Mouse (Mus musculus): Measurements from ENCODE around the gene Pfn4. TPM values are rescaled to one million over a fixed set of nuclear protein-coding genes. Genes with fewer than 3 reads are reported as not detected.

Gene Pfn4
- 2.1 and 2.5 TPM in 2 replicates for polyA plus RNA-seq (2014; fragmentation: Nextera tagmentation; extraction: Ambion mirVana)

DNA sequence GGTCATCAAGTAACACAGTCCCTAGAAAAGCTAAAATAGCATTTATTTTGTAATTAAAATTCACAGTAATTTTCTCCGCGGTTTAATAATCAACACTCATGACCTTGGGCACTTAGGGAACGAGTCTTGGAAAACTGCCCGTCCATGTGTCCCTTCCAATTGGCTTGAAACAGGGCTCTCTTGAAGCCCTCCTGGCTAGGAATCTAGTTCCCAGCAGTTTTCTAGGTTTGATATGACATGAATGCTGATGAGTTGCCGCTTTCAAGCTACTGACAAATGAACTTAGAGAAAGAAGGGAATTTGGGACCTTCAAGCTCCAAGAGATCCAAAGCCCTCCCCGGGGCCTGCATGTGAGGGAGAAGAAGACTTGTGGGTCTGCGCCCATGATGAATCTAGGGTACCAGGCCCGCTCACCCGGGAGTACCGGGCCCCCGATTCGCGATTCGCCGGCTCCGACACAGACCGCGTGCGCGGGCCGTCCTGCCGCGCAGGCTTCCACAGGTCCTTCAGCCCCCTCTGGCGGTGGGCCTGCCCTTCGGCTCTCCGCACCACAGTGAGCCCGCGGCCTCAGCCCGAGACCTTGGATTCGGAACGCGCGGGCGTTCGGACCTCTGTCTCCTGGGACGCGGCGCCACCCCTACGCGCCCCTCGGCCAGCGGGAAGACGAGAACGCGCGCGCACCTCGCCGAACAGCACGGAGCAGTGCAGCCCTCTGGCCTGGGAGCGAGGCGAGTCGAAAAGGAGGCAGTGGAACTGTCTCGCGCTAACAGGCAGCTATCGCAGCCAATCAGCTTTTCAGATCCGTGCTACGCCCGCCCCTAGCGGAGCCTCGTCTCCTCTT lies at the start of gene Pfn4, which contains the start of gene Fam228b:
Pfn4 (plus strand) TSS at position 531 of the 841 bp plus-strand sequence.
Fam228b (minus strand) TSS at position 776 of the 841 bp plus-strand sequence.
- Histone ChIP-seq H3K4me3 (ENCODE audit: low read depth, low read length) (peak within 1 kb of the TSS; percentile 61), H3K4me1 (ENCODE audit: insufficient read depth) (no peaks in the 10 kb centered on the region), H3K9me3 (ENCODE audit: low read depth, low read length) (no peaks in the 10 kb centered on the region), H3K36me3 (ENCODE audit: insufficient read depth) (no peaks in the 10 kb centered on the region), H3K9ac (peak within 1 kb of the TSS; percentile 83), H3K4me2 (peak within 1 kb of the TSS; percentile 79), H3K27ac (ENCODE audit: low read depth) (peak within 1 kb of the TSS; percentile 84), H3K27me3 (ENCODE audit: insufficient read depth, low read length) (no peaks in the 10 kb centered on the region)
- WGBS = 3% methylated on average over 61 of the region's 61 CpGs
- peak; percentile 83 for TF ChIP-seq CTCF (IDR thresholded peaks at IDR 0.05; ENCODE audit: low read depth)
- DNase-seq (peak; percentile 98), ATAC-seq (ENCODE audit: insufficient read depth) (peak; percentile 100)

DNA sequence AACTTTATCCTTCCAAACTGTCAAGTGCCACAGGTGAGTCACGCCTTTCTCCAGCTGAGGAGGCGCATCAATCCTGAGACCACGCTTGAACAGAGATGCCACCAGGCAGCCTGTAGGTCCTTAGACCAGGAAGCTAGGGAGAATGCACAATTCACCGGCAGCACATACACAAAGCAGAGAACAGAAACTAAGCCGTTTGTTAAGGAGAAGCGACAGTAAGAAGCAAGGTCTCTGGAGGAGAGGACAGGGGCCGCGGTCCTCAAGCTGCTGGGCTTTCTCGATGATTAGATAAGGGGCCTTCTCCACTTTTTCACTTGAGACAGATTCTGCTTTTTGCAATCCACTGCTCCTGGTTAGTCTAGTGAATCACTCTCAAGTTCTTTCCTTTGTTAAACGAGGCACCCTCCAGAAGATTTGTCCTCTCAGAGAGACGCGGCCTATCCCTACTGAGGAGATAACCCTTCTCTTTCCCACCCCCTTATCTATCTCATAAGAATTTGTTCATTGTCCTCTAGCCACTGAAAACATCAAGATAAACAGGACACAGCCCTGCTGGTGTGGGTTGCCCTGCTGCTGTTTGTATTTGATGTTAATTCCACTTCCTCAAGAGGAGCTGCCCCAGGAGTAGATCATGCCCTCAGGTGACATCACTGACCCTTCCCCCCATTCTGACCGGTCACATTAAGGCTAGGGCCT lies 49.6 kb upstream of the Pfn4 start:
- H3K4me3 ChIP-seq (ENCODE audit: low read depth, low read length) = no peak overlapping the region
- ATAC-seq (ENCODE audit: insufficient read depth) = no peak
- 55% methylated on average over 13 of the region's 13 CpGs for WGBS
- peaks cover 8% of the 10 kb centered on the region; the same call in 1 of the 2 replicates for H3K36me3 ChIP-seq (ENCODE audit: insufficient read depth)
- no peak overlapping the region for H3K27ac ChIP-seq (ENCODE audit: low read depth)
- no peaks in the 10 kb centered on the region for H3K27me3 ChIP-seq (ENCODE audit: insufficient read depth, low read length)
- H3K9me3 ChIP-seq (ENCODE audit: low read depth, low read length) = no peaks in the 10 kb centered on the region
- no peak overlapping the region for H3K4me2 ChIP-seq
- TF ChIP-seq CTCF (IDR thresholded peaks at IDR 0.05; ENCODE audit: low read depth) = no peak
- H3K9ac ChIP-seq = no peak overlapping the region
- no peaks in the 10 kb centered on the region for H3K4me1 ChIP-seq (ENCODE audit: insufficient read depth)
- no peak for DNase-seq

DNA sequence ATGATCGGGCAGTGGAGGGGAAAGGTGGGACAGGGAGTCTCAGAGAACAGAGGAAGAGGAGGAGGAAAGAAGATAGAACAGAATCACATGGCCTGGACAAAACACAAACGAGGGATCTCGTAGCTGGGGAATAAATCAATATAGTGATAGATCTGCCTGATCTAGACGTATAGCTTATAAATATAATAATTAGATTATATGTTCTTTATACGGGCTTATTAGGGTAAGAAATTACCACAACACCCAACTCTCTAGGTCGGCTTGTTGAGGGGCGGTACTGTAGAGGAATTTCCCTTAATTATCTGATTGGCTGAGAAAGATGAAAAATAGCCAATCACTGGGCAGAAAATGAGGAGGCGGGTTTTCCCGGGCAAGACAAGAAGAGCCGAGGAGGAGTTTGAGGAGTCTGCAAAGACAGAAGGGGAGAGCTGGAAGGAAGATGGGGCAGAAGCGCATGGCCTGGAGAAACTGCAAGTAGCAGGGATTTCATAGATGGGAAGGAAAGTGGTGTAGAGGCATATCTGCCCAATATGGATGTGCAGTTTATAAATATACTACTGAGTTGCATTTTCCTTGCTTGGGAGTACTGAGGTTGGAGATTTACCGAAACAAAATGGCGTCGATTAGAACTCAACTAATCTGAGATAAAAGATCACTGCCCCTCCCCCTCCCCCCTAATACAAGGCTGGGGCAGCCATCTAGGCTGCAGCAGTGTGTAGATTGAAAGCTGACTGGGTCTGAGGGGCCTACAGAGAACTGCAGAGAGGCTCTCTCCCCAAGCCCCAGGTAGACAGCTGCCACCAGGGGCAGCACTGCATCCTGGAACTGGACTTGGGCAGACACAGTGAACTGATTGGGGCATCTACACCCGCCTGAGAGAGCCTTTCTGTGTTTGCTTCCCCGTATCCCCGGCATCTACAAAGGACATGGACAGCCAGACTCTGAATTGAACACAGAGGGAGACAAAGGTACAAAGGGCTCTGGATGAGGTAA lies 48.8 kb upstream of the Pfn4 start:
- DNase-seq (peak; percentile 27), ATAC-seq (ENCODE audit: insufficient read depth) (0 out of 2 replicates have a peak, but pooled peaks have one; percentile 17)
- Histone ChIP-seq H3K4me2 (no peak overlapping the region), H3K4me1 (ENCODE audit: insufficient read depth) (no peaks in the 10 kb centered on the region), H3K27ac (ENCODE audit: low read depth) (no peak overlapping the region), H3K9ac (no peak overlapping the region), H3K9me3 (ENCODE audit: low read depth, low read length) (no peaks in the 10 kb centered on the region), H3K4me3 (ENCODE audit: low read depth, low read length) (no peak overlapping the region), H3K36me3 (ENCODE audit: insufficient read depth) (peaks cover 7% of the 10 kb centered on the region; the same call in 1 of the 2 replicates), H3K27me3 (ENCODE audit: insufficient read depth, low read length) (no peaks in the 10 kb centered on the region)
- 71% methylated on average over 17 of the region's 17 CpGs for WGBS
- TF ChIP-seq CTCF (IDR thresholded peaks at IDR 0.05; ENCODE audit: low read depth) = peak; percentile 25; the same call in 1 of the 2 replicates

DNA sequence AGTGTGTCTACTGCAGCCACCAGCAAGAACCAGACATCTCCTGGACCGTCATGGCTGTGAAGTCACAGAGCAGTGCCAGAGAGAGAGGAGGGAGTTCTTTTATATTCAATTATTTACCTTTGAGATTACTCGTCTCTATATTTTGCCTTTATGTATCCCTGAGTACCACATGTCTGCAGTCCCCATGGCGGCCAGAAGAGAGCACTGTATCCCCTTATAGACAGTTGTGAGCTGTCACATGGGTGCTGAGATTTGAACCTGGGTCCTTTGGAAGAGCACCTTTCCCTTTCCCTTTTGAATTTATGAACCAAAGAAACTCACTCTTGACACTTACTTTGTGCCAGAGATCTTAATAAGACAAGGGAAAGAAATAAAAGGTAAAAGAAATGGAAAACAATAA lies 39.7 kb upstream of the Pfn4 start:
- Histone ChIP-seq H3K4me1 (ENCODE audit: insufficient read depth) (no peaks in the 10 kb centered on the region; the same call in 1 of the 2 replicates), H3K9me3 (ENCODE audit: low read depth, low read length) (no peaks in the 10 kb centered on the region), H3K9ac (no peak overlapping the region), H3K4me2 (no peak overlapping the region), H3K27ac (ENCODE audit: low read depth) (no peak overlapping the region), H3K4me3 (ENCODE audit: low read depth, low read length) (no peak overlapping the region), H3K27me3 (ENCODE audit: insufficient read depth, low read length) (no peaks in the 10 kb centered on the region), H3K36me3 (ENCODE audit: insufficient read depth) (no peaks in the 10 kb centered on the region)
- no peak for DNase-seq
- 0 out of 2 replicates have a peak, but pooled peaks have one; percentile 3 for TF ChIP-seq CTCF (IDR thresholded peaks at IDR 0.05; ENCODE audit: low read depth)
- ATAC-seq (ENCODE audit: insufficient read depth) = no peak
- 84% methylated on average over 3 of the region's 3 CpGs for WGBS

DNA sequence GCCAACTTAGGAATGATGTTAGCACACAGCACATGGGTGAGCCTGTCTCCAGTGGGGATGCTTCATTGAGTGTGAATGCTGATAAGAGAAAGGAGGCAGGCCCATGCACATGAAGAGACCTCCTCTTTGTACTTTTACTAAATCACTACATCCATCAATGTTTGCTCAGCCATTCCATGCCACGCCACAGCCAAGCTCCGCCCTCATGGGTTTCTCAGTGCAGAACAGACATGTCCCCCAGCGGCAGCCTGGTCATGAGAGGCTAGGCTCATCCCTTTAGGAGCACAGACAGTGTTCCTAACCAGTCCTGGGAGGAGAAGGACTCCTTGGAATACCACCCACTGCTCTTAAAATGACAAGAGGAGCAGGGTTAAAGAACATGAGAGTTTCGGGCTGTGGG lies 37.2 kb upstream of the Pfn4 start:
- DNase-seq (peak; percentile 52), ATAC-seq (ENCODE audit: insufficient read depth) (peak; percentile 65)
- Histone ChIP-seq H3K4me3 (ENCODE audit: low read depth, low read length) (no peak overlapping the region), H3K9ac (no peak overlapping the region), H3K9me3 (ENCODE audit: low read depth, low read length) (no peaks in the 10 kb centered on the region), H3K4me2 (no peak overlapping the region), H3K36me3 (ENCODE audit: insufficient read depth) (no peaks in the 10 kb centered on the region), H3K4me1 (ENCODE audit: insufficient read depth) (no peaks in the 10 kb centered on the region; the same call in 1 of the 2 replicates), H3K27ac (ENCODE audit: low read depth) (no peak overlapping the region), H3K27me3 (ENCODE audit: insufficient read depth, low read length) (no peaks in the 10 kb centered on the region)
- TF ChIP-seq CTCF (IDR thresholded peaks at IDR 0.05; ENCODE audit: low read depth) = no peak
- 42% methylated on average over 4 of the region's 4 CpGs for WGBS

DNA sequence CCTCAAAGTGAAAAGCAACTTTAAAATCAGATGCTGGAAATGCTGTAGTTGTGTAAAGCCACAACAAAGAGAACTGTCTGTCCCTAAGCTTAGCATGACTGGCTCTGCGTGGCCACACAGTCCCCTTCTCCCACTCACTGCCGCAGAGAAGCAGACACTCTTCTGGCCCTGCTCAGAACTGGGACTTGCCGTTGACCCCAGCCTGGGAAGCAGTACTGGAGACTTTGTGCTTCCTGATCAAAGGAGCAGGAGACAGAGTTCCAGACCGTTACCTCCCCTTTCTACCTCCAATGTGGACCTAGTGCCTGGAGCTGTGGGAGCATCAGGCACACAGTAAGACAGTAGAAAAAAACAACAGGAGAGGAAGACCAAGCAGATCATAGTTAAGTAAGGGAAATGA lies 36.5 kb upstream of the Pfn4 start:
- TF ChIP-seq CTCF (IDR thresholded peaks at IDR 0.05; ENCODE audit: low read depth) = no peak
- Histone ChIP-seq H3K4me1 (ENCODE audit: insufficient read depth) (no peaks in the 10 kb centered on the region; the same call in 1 of the 2 replicates), H3K9me3 (ENCODE audit: low read depth, low read length) (no peaks in the 10 kb centered on the region), H3K4me3 (ENCODE audit: low read depth, low read length) (no peak overlapping the region), H3K9ac (no peak overlapping the region), H3K27me3 (ENCODE audit: insufficient read depth, low read length) (no peaks in the 10 kb centered on the region), H3K4me2 (no peak overlapping the region), H3K36me3 (ENCODE audit: insufficient read depth) (no peaks in the 10 kb centered on the region), H3K27ac (ENCODE audit: low read depth) (no peak overlapping the region)
- DNase-seq = no peak
- 49% methylated on average over 4 of the region's 4 CpGs for WGBS
- no peak for ATAC-seq (ENCODE audit: insufficient read depth)
